Mouse (Mus musculus): Measurements from ENCODE around the gene Ngef.
"Not testable (repeated sequence)": the region's sequence is repeated elsewhere in the genome, so short reads cannot be mapped to it uniquely, and the experiment has no call there.

GRCm38 (mm10) chr1:87469971-87470370 lies 103.7 kb downstream of the Ngef start, which contains the start of gene Snorc:
- not testable (repeated sequence) for TF ChIP-seq USF1 (IDR thresholded peaks at IDR 0.05; ENCODE audit: low read depth); MAX (IDR thresholded peaks at IDR 0.05; ENCODE audit: low read depth); TCF12 (IDR thresholded peaks at IDR 0.05; ENCODE audit: insufficient read depth, poor library complexity, severe bottlenecking); MYOD1 (IDR thresholded peaks at IDR 0.05; ENCODE audit: control insufficient read depth in 1 of 3, insufficient read length in 2 of 3, low read depth in 2 of 3); CEBPB (IDR thresholded peaks at IDR 0.05; ENCODE audit: insufficient read depth, poor library complexity, severe bottlenecking); POLR2A (IDR thresholded peaks at IDR 0.05; ENCODE audit: insufficient read length, low read depth); E2F4 (IDR thresholded peaks at IDR 0.05; ENCODE audit: insufficient read depth); POLR2AphosphoS2 (IDR thresholded peaks at IDR 0.05; ENCODE audit: insufficient read length, low read depth)

Measured in myocyte (in vitro differentiated cells).